13 mouse cellular contexts compared by ENCODE assay signal in genomic region chr7:46827046-46827802, GRCm38 (mm10). TPM values are rescaled to one million over a fixed set of nuclear protein-coding genes. Genes with fewer than 3 reads are reported as not detected.
DNase-seq lines count a peak whose midpoint lies in the region; ATAC-seq and TF ChIP-seq lines count a peak whose summit lies in the region.
"Had no signal": no experiment of that assay in that cellular context is flagged by ENCODE, and none has a peak within 500 bp of the region (broad histone marks: within the 10 kb centered on the region; RNA-seq: fewer than 3 reads in every experiment).

No protein-coding gene starts in this region.

- 45% methylated on average over 20 of the region's 20 CpGs for WGBS in heart, embryonic 15.5 days
- WGBS in heart, postnatal 0 days: 36% methylated on average over 20 of the region's 20 CpGs
- 85% methylated on average over 20 of the region's 20 CpGs for WGBS in limb, embryonic 10.5 days

- peak overlapping the region; percentile 41 for H3K4me2 ChIP-seq in heart, embryonic 15.5 days
- H3K4me2 ChIP-seq in heart, postnatal 0 days (ENCODE audit: low read depth, low read length): 0 out of 2 replicates have a peak overlapping the region, but pooled peaks have one; percentile 17

- H3K9ac ChIP-seq in heart, embryonic 15.5 days: no peak overlapping the region
- no peak overlapping the region for H3K9ac ChIP-seq in heart, postnatal 0 days (replicated peaks; ENCODE audit: low read depth, low read length)

- H3K36me3 ChIP-seq in heart, embryonic 15.5 days: peaks cover 21% of the 10 kb centered on the region
- H3K36me3 ChIP-seq in heart, postnatal 0 days (replicated peaks; ENCODE audit: control insufficient read depth, insufficient read depth, low read length): peaks cover 21% of the 10 kb centered on the region
- H3K36me3 ChIP-seq in limb, embryonic 10.5 days: peaks cover 20% of the 10 kb centered on the region

- H3K9me3 ChIP-seq in heart, embryonic 15.5 days (replicated peaks): no peaks in the 10 kb centered on the region
- H3K9me3 ChIP-seq in heart, postnatal 0 days (replicated peaks; ENCODE audit: control insufficient read depth, low read length): no peaks in the 10 kb centered on the region
- no peaks in the 10 kb centered on the region for H3K9me3 ChIP-seq in limb, embryonic 10.5 days (replicated peaks)

- peaks cover 31% of the 10 kb centered on the region for H3K4me1 ChIP-seq in heart, embryonic 15.5 days (replicated peaks)
- peaks cover 28% of the 10 kb centered on the region for H3K4me1 ChIP-seq in heart, postnatal 0 days (ENCODE audit: control insufficient read depth, insufficient read depth)
- H3K4me1 ChIP-seq in limb, embryonic 10.5 days: peaks cover 8% of the 10 kb centered on the region

- in situ Hi-C loops in Patski (cut with MboI; ENCODE audit: low pct_unique_long_range_greater_than_20kb): no loop called here

- ATAC-seq in heart, embryonic 15.5 days (replicated peaks; ENCODE audit: insufficient number of reproducible peaks, insufficient read depth, low FRiP score, low read depth): no peak
- ATAC-seq in Patski: peak; percentile 69
- no peak for ATAC-seq in heart, postnatal 0 days (ENCODE audit: insufficient read depth, low read depth)

- TF ChIP-seq CTCF in Patski (IDR thresholded peaks at IDR 0.05): no peak
- no peak for TF ChIP-seq CTCF in heart, postnatal 0 days (IDR thresholded peaks at IDR 0.05; ENCODE audit: low read depth)

- DNase-seq in heart, adult 8-10 months (ENCODE audit: low spot score): no peak
- DNase-seq in Patski (ENCODE audit: low read depth, low spot score): no peak
- peak; percentile 45 for DNase-seq in heart, postnatal 0 days (ENCODE audit: low spot score)
- peak; percentile 59 to 86 for DNase-seq in kidney, postnatal 36 days
- no peak for DNase-seq in limb, embryonic 10.5 days (ENCODE audit: low spot score)
- DNase-seq in Muller cell, postnatal 12 days (ENCODE audit: inconsistent ontology term): no peak
- DNase-seq: cerebellum, postnatal 36 days; lung, adult 18-20 months had no signal

- H3K4me3 ChIP-seq in heart, embryonic 15.5 days: no peak overlapping the region
- no peak overlapping the region for H3K4me3 ChIP-seq in heart, postnatal 0 days (ENCODE audit: low read depth, low read length)
- no peak overlapping the region for H3K4me3 ChIP-seq in limb, embryonic 10.5 days
- H3K4me3 ChIP-seq: erythroblast, embryonic 14.5 days had no signal

- no peaks in the 10 kb centered on the region for H3K27me3 ChIP-seq in heart, embryonic 15.5 days
- H3K27me3 ChIP-seq in Patski: no peaks in the 10 kb centered on the region
- H3K27me3 ChIP-seq in heart, postnatal 0 days (ENCODE audit: control insufficient read depth, insufficient read depth, low read length): no peaks in the 10 kb centered on the region
- no peaks in the 10 kb centered on the region for H3K27me3 ChIP-seq in limb, embryonic 10.5 days (ENCODE audit: low read depth, poor library complexity, severe bottlenecking)

- POLR2A ChIA-PET in Patski (lab: Charles Lee): interaction anchor here (1.5 kb wide), 1 partner anchor 8 kb away, joined by 3 read pairs; no protein-coding TSS in a partner anchor

- CTCF ChIA-PET in Patski (lab: Charles Lee): interaction anchor here (0.7 to 1.7 kb wide), 4 partner anchors 11 to 58 kb away, joined by 3 to 5 read pairs (median 3); partner anchors contain the start of genes Gtf2h1 and Hps5

- no peak for TF ChIP-seq EP300 in heart, postnatal 0 days (IDR thresholded peaks at IDR 0.05; ENCODE audit: low read depth)

- H3K27ac ChIP-seq in heart, embryonic 15.5 days: peak overlapping the region; percentile 31; the same call in 1 of the 2 replicates
- no peak overlapping the region for H3K27ac ChIP-seq in heart, postnatal 0 days (ENCODE audit: low read depth)
- H3K27ac ChIP-seq in limb, embryonic 10.5 days: no peak overlapping the region

RNA-seq across cellular contexts. Expression of gene Ldha, which starts 14.1 kb away (rescaled TPM):
- polyA plus RNA-seq in heart, embryonic 15.5 days (2015; fragmentation: Nextera tagmentation; extraction: Ambion mirVana): 2,657 and 2,686 TPM in 2 replicates
- total RNA-seq in heart, adult 8-10 months (2022): 100 to 1,000 TPM; 719 to 878 (median 816) TPM
- 752 TPM for polyA plus RNA-seq in Patski (2021)
- total RNA-seq in heart, postnatal 0 days (2014; rRNA removed; ENCODE audit: low replicate concordance): 1,604 and 1,792 TPM in 2 replicates
- polyA plus RNA-seq in heart, postnatal 0 days (2015; fragmentation: Nextera tagmentation; extraction: Ambion mirVana): 1,609 and 1,727 TPM in 2 replicates
- polyA plus RNA-seq in limb, embryonic 10.5 days (2016; fragmentation: Nextera tagmentation; extraction: Ambion mirVana): 2,714 and 3,443 TPM in 2 replicates

RNA-seq across cellular contexts. Expression of gene Gtf2h1, which starts 31.3 kb away (rescaled TPM):
- polyA plus RNA-seq in heart, embryonic 15.5 days (2015; fragmentation: Nextera tagmentation; extraction: Ambion mirVana): 28.3 and 28.8 TPM in 2 replicates
- 10 to 100 TPM; 13.7 to 18.5 (median 15.9) TPM for total RNA-seq in heart, adult 8-10 months (2022)
- 45.2 TPM for polyA plus RNA-seq in Patski (2021)
- 29.0 and 40.4 TPM in 2 replicates for total RNA-seq in heart, postnatal 0 days (2014; rRNA removed; ENCODE audit: low replicate concordance)
- polyA plus RNA-seq in heart, postnatal 0 days (2015; fragmentation: Nextera tagmentation; extraction: Ambion mirVana): 22.8 and 24.0 TPM in 2 replicates
- 50.2 and 52.4 TPM in 2 replicates for polyA plus RNA-seq in limb, embryonic 10.5 days (2016; fragmentation: Nextera tagmentation; extraction: Ambion mirVana)

RNA-seq across cellular contexts. Expression of gene Hps5, which starts 31.4 kb away (rescaled TPM):
- polyA plus RNA-seq in heart, embryonic 15.5 days (2015; fragmentation: Nextera tagmentation; extraction: Ambion mirVana): 9.5 and 13.6 TPM in 2 replicates
- 10 to 100 TPM in 1 of 4 experiments, 1 to 10 TPM in 3; 8.0 to 10.3 (median 9.4) TPM for total RNA-seq in heart, adult 8-10 months (2022)
- 34.4 TPM for polyA plus RNA-seq in Patski (2021)
- 7.9 and 23.9 TPM in 2 replicates for total RNA-seq in heart, postnatal 0 days (2014; rRNA removed; ENCODE audit: low replicate concordance)
- polyA plus RNA-seq in heart, postnatal 0 days (2015; fragmentation: Nextera tagmentation; extraction: Ambion mirVana): 5.6 and 6.3 TPM in 2 replicates
- 19.0 and 19.5 TPM in 2 replicates for polyA plus RNA-seq in limb, embryonic 10.5 days (2016; fragmentation: Nextera tagmentation; extraction: Ambion mirVana)

RNA-seq across cellular contexts. Expression of gene Ldhc, which starts 33.8 kb away (rescaled TPM):
- polyA plus RNA-seq in heart, embryonic 15.5 days (2015; fragmentation: Nextera tagmentation; extraction: Ambion mirVana): not detected in 2 replicates
- total RNA-seq in heart, adult 8-10 months (2022): not detected
- not detected for polyA plus RNA-seq in Patski (2021)
- not detected in 2 replicates for total RNA-seq in heart, postnatal 0 days (2014; rRNA removed; ENCODE audit: low replicate concordance)
- not detected in 2 replicates for polyA plus RNA-seq in heart, postnatal 0 days (2015; fragmentation: Nextera tagmentation; extraction: Ambion mirVana)
- polyA plus RNA-seq in limb, embryonic 10.5 days (2016; fragmentation: Nextera tagmentation; extraction: Ambion mirVana): 0.10 and 0.13 TPM in 2 replicates
- total RNA-seq: left cerebral cortex, adult 8-10 months had no signal
- polyA plus RNA-seq: intestine, embryonic 14.5 days; stomach, embryonic 14.5 days had no signal

Comparison
In these comparisons a context has a peak if more than half of its experiments do, and no peak if none do; other contexts are left out.
1. DNase-seq: peak in heart, postnatal 0 days (single experiment) and kidney, postnatal 36 days (2 of 2); none in heart, adult 8-10 months (single experiment), Patski (single experiment), limb, embryonic 10.5 days (single experiment) and Muller cell, postnatal 12 days (single experiment).